In genomic region chr13:119351346-119351745, GRCm38 (mm10) we compare ENCODE assay signal across 11 mouse cellular contexts.
A peak's percentile ranks its signal among the peaks of the same experiment; 100 is the strongest.
DNase-seq lines count a peak whose midpoint lies in the region; ATAC-seq lines count a peak whose summit lies in the region.
"Had no signal": no experiment of that assay in that cellular context is flagged by ENCODE, and none has a peak within 500 bp of the region (broad histone marks: within the 10 kb centered on the region; RNA-seq: fewer than 3 reads in every experiment).

No protein-coding gene starts in this region.

- H3K27ac ChIP-seq in embryonic facial prominence, embryonic 15.5 days (replicated peaks): no peak overlapping the region
- no peak overlapping the region for H3K27ac ChIP-seq in hindbrain, embryonic 15.5 days (replicated peaks)
- H3K27ac ChIP-seq in intestine, embryonic 15.5 days: no peak overlapping the region
- H3K27ac ChIP-seq: liver, embryonic 15.5 days had no signal

- no peak overlapping the region for H3K4me3 ChIP-seq in embryonic facial prominence, embryonic 15.5 days (replicated peaks)
- no peak overlapping the region for H3K4me3 ChIP-seq in hindbrain, embryonic 15.5 days
- H3K4me3 ChIP-seq in intestine, embryonic 15.5 days (replicated peaks): no peak overlapping the region
- H3K4me3 ChIP-seq: liver, embryonic 15.5 days had no signal

- H3K4me1 ChIP-seq in embryonic facial prominence, embryonic 15.5 days: peaks cover 6% of the 10 kb centered on the region
- no peaks in the 10 kb centered on the region for H3K4me1 ChIP-seq in hindbrain, embryonic 15.5 days (replicated peaks)
- no peaks in the 10 kb centered on the region for H3K4me1 ChIP-seq in intestine, embryonic 15.5 days (replicated peaks)
- H3K4me1 ChIP-seq: liver, embryonic 15.5 days had no signal

- peaks cover 26% of the 10 kb centered on the region for H3K36me3 ChIP-seq in embryonic facial prominence, embryonic 15.5 days
- peaks cover 28% of the 10 kb centered on the region for H3K36me3 ChIP-seq in hindbrain, embryonic 15.5 days
- peaks cover 11% of the 10 kb centered on the region for H3K36me3 ChIP-seq in intestine, embryonic 15.5 days

- H3K9ac ChIP-seq in embryonic facial prominence, embryonic 15.5 days: no peak overlapping the region
- no peak overlapping the region for H3K9ac ChIP-seq in hindbrain, embryonic 15.5 days
- no peak overlapping the region for H3K9ac ChIP-seq in intestine, embryonic 15.5 days
- H3K9ac ChIP-seq: liver, embryonic 15.5 days had no signal

- H3K9me3 ChIP-seq in embryonic facial prominence, embryonic 15.5 days (replicated peaks): no peaks in the 10 kb centered on the region
- H3K9me3 ChIP-seq in hindbrain, embryonic 15.5 days: no peaks in the 10 kb centered on the region
- H3K9me3 ChIP-seq in intestine, embryonic 15.5 days: no peaks in the 10 kb centered on the region
- H3K9me3 ChIP-seq: G1E; liver, embryonic 15.5 days had no signal

- peak; percentile 82 for ATAC-seq in embryonic facial prominence, embryonic 15.5 days (ENCODE audit: insufficient number of reproducible peaks, low FRiP score, low TSS enrichment, low read depth)
- peak; percentile 61 for ATAC-seq in hindbrain, embryonic 15.5 days (ENCODE audit: low FRiP score, low read depth)
- ATAC-seq in intestine, embryonic 15.5 days: no peak

- H3K4me2 ChIP-seq in embryonic facial prominence, embryonic 15.5 days (replicated peaks): 0 out of 2 replicates have a peak overlapping the region, but pooled peaks have one; percentile 6
- H3K4me2 ChIP-seq in hindbrain, embryonic 15.5 days: no peak overlapping the region
- no peak overlapping the region for H3K4me2 ChIP-seq in intestine, embryonic 15.5 days (replicated peaks)
- H3K4me2 ChIP-seq: liver, embryonic 15.5 days had no signal

- H3K27me3 ChIP-seq in embryonic facial prominence, embryonic 15.5 days: no peaks in the 10 kb centered on the region
- H3K27me3 ChIP-seq in hindbrain, embryonic 15.5 days: no peaks in the 10 kb centered on the region
- no peaks in the 10 kb centered on the region for H3K27me3 ChIP-seq in intestine, embryonic 15.5 days (replicated peaks)
- H3K27me3 ChIP-seq: liver, embryonic 15.5 days had no signal

- WGBS in embryonic facial prominence, embryonic 15.5 days: 29% methylated on average over 13 of the region's 13 CpGs
- whole genome bisulfite sequencing in hindbrain, embryonic 15.5 days: 26% methylated on average over 13 of the region's 13 CpGs
- 78% methylated on average over 13 of the region's 13 CpGs for WGBS in intestine, embryonic 15.5 days

- DNase-seq in kidney, postnatal 10 days: peak; percentile 54
- DNase-seq in kidney, adult 9 months: no peak
- peak; percentile 35 for DNase-seq in mesoderm, embryonic 11.5 days (ENCODE audit: low read depth, low spot score)
- no peak for DNase-seq in ovary, adult 18-20 months (ENCODE audit: low spot score)
- no peak for DNase-seq in gastrocnemius, adult 18-20 months (ENCODE audit: low spot score)
- DNase-seq: thymus, postnatal 14 days had no signal

Comparison
In these comparisons a context has a peak if more than half of its experiments do, and no peak if none do; other contexts are left out.
1. DNase-seq: peak in kidney, postnatal 10 days (single experiment) and mesoderm, embryonic 11.5 days (single experiment); none in kidney, adult 9 months (single experiment), ovary, adult 18-20 months (single experiment) and gastrocnemius, adult 18-20 months (single experiment).